Mouse (Mus musculus): ENCODE results near the gene Senp2. TPM values are rescaled to one million over a fixed set of nuclear protein-coding genes. Genes with fewer than 3 reads are reported as not detected.

The Senp2 gene
- polyA plus RNA-seq (2012; rRNA removed) = 40.5 and 43.3 TPM in 2 replicates

DNA sequence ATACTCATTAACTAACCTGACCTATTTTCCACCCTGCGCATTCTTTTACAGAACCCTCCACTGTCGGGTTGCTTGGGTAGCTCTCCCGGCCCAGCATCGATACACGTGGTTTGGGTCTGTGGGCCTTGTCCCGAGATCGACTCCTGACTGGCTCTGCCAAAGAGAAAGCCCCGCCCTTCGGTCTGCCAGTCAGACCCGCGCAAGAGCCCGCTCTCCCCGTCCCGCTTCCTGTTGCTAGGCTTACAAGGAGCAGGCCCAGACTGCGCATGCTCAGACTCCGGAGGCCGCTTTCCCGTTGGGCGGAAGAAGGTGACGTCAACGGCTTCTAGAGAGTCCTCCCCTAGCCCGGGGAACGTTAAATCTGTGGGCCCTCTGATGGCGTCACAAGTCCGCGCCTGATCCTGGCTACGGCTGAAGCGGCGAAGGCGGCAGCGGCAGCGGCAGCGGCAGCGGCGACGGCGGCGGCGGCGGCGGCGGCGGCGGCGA, at the start of gene Senp2:
Gene Senp2, plus strand, starts transcription at position 386 of the 486 bp plus-strand sequence.

DNA sequence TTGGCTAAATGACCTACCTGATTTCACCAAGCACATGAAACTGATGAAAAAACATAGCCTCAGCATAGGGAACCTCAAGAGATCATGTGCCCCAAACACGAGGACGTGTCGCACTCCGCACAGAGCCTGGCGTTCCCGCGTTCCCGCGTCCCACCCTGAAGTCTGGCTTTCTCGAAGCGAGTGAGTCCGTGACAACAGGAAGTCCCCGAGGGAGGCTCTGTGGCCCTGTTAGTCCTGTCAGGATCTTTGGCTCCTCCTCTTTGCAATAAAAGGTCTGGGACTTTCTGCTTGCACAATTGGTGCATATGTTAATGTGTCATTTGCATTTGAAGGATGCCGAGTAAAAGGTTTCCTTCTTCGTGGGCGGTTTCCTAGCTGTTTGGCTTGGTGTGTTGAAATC, 14.0 kb upstream of the Senp2 start, which contains the start of gene Liph:
Gene Liph, minus strand, starts transcription at position 360 of the 400 bp plus-strand sequence.

Other genes starting within 250 kb of the Senp2 start
- 1.8 and 2.8 TPM in 2 replicates for gene Ehhadh, start 221.7 kb upstream of the Senp2 start, polyA plus RNA-seq (2012; rRNA removed)
- 7.9 and 8.4 TPM in 2 replicates for gene Map3k13, start 215.1 kb upstream of the Senp2 start, polyA plus RNA-seq (2012; rRNA removed)
- 23.3 and 27.3 TPM in 2 replicates for gene Tmem41a, start 61.9 kb upstream of the Senp2 start, polyA plus RNA-seq (2012; rRNA removed)
- 0.34 and 0.44 TPM in 2 replicates for gene Liph, start 13.8 kb upstream of the Senp2 start, polyA plus RNA-seq (2012; rRNA removed)
- gene Igf2bp2, start 153.8 kb downstream of the Senp2 start, polyA plus RNA-seq (2012; rRNA removed) = 34.2 and 35.4 TPM in 2 replicates